Mouse (Mus musculus): ENCODE measurements at regions not wholly inside any gene's neighbourhood (a gene's known extent, or its start where the extent isn't known, plus 50 kb on each side); places are given as distances from the start of the nearest gene placed in this dataset.

DNA sequence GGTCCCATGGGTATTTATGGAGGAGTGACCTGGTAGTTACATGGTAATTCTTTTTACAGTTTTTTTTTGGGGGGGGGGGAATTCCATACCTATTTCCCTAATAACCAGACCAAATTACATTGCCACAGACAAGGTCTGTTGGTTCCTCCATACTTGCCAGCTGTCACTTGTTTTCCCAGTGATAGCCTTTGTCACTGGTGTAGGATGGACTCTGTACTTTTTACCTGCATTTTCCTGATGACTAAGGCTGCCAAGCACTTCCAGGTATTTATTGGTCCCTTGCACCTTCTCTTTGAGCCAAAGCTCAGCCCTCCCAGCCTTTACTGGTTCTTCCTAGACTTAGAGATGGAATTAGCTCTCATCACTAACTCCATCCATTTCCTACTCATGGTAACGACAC lies 357.1 kb upstream of the Noct start:
- no peak for TF ChIP-seq ZNF384 (IDR thresholded peaks at IDR 0.05; ENCODE audit: low read depth, low read length)
- no peak for TF ChIP-seq HCFC1 (IDR thresholded peaks at IDR 0.05; ENCODE audit: borderline replicate concordance, insufficient read depth, low read length)
- TF ChIP-seq ZC3H11A (IDR thresholded peaks at IDR 0.05; ENCODE audit: borderline replicate concordance, low read depth, low read length) = no peak
- TF ChIP-seq CHD2 (IDR thresholded peaks at IDR 0.05; ENCODE audit: low read depth, low read length) = no peak
- TF ChIP-seq MAFK (IDR thresholded peaks at IDR 0.05; ENCODE audit: insufficient read depth, low read depth, low read length) = no peak

Data from ES-E14 (cell line).